Mouse (Mus musculus): ENCODE results near the gene Nptxr. TPM values are rescaled to one million over a fixed set of nuclear protein-coding genes. Genes with fewer than 3 reads are reported as not detected.

Nptxr gene
- polyA plus RNA-seq, 1 experiment from 2014 or later = 5.4 TPM

- H3K36me3 ChIP-seq = peaks cover 50% of the 10 kb centered on the region
These were observed 41.6 kb downstream of the Nptxr start for GRCm38 (mm10) chr15:79763001-79763400.

GRCm38 (mm10) chr15:79760956-79761355 is 43.6 kb downstream of the Nptxr start:
- 82% methylated on average over 6 of the region's 6 CpGs for WGBS
- Histone ChIP-seq H3K9me3 (no peaks in the 10 kb centered on the region), H3K4me3 (no peak overlapping the region), H3K27me3 (no peaks in the 10 kb centered on the region), H3K4me2 (no peak overlapping the region), H3K36me3 (peaks cover 50% of the 10 kb centered on the region), H3K9ac (no peak overlapping the region), H3K27ac (no peak overlapping the region), H3K4me1 (peaks cover 9% of the 10 kb centered on the region)
- ATAC-seq (ENCODE audit: insufficient number of reproducible peaks, insufficient read depth, low FRiP score, low TSS enrichment, low read depth) = no peak

More at GRCm38 (mm10) chr15:79763001-79763400, 41.6 kb downstream of the Nptxr start:
- no peaks in the 10 kb centered on the region for H3K4me1 ChIP-seq
- H3K4me3 ChIP-seq = no peak overlapping the region
- H3K9me3 ChIP-seq = no peaks in the 10 kb centered on the region
- no peaks in the 10 kb centered on the region for H3K27me3 ChIP-seq
- H3K27ac ChIP-seq = no peak overlapping the region
- ATAC-seq (ENCODE audit: insufficient number of reproducible peaks, insufficient read depth, low FRiP score, low TSS enrichment, low read depth) = no peak
- H3K4me2 ChIP-seq = no peak overlapping the region
- WGBS = 89% methylated on average over 9 of the region's 9 CpGs
- no peak overlapping the region for H3K9ac ChIP-seq

GRCm38 (mm10) chr15:79757118-79757517 is 47.4 kb downstream of the Nptxr start:
- Histone ChIP-seq H3K4me1 (peaks cover 12% of the 10 kb centered on the region), H3K9me3 (no peaks in the 10 kb centered on the region), H3K27me3 (no peaks in the 10 kb centered on the region), H3K4me3 (no peak overlapping the region), H3K27ac (peak overlapping the region; percentile 51), H3K4me2 (no peak overlapping the region), H3K36me3 (peaks cover 14% of the 10 kb centered on the region), H3K9ac (no peak overlapping the region)
- no peak for ATAC-seq (ENCODE audit: insufficient number of reproducible peaks, insufficient read depth, low FRiP score, low TSS enrichment, low read depth)
- WGBS = 88% methylated on average over 3 of the region's 3 CpGs

- no peaks in the 10 kb centered on the region for H3K27me3 ChIP-seq
- no peaks in the 10 kb centered on the region for H3K9me3 ChIP-seq
- peaks cover 5% of the 10 kb centered on the region for H3K36me3 ChIP-seq
- 51% methylated on average over 8 of the region's 8 CpGs for WGBS
- H3K27ac ChIP-seq = peak overlapping the region; percentile 51
- H3K4me1 ChIP-seq = peaks cover 12% of the 10 kb centered on the region
- peak overlapping the region; percentile 49; the same call in 1 of the 2 replicates for H3K9ac ChIP-seq
- no peak overlapping the region for H3K4me3 ChIP-seq
- no peak overlapping the region for H3K4me2 ChIP-seq
- ATAC-seq (ENCODE audit: insufficient number of reproducible peaks, insufficient read depth, low FRiP score, low TSS enrichment, low read depth) = no peak
These were observed 48.5 kb downstream of the Nptxr start for GRCm38 (mm10) chr15:79755977-79756625.

GRCm38 (mm10) chr15:79755176-79755575 is 49.4 kb downstream of the Nptxr start:
- Histone ChIP-seq H3K27ac (no peak overlapping the region), H3K27me3 (no peaks in the 10 kb centered on the region), H3K4me1 (peaks cover 12% of the 10 kb centered on the region), H3K36me3 (no peaks in the 10 kb centered on the region), H3K4me2 (no peak overlapping the region), H3K9me3 (no peaks in the 10 kb centered on the region), H3K9ac (no peak overlapping the region), H3K4me3 (no peak overlapping the region)
- 79% methylated on average over 4 of the region's 4 CpGs for WGBS
- ATAC-seq (ENCODE audit: insufficient number of reproducible peaks, insufficient read depth, low FRiP score, low TSS enrichment, low read depth) = no peak

GRCm38 (mm10) chr15:79753873-79754272 is 50.7 kb downstream of the Nptxr start:
- peak overlapping the region; percentile 33; the same call in 1 of the 2 replicates for H3K9ac ChIP-seq
- no peak overlapping the region for H3K4me3 ChIP-seq
- WGBS = 44% methylated on average over 4 of the region's 4 CpGs
- ATAC-seq (ENCODE audit: insufficient number of reproducible peaks, insufficient read depth, low FRiP score, low TSS enrichment, low read depth) = no peak
- H3K9me3 ChIP-seq = no peaks in the 10 kb centered on the region
- H3K4me2 ChIP-seq = no peak overlapping the region
- H3K36me3 ChIP-seq = no peaks in the 10 kb centered on the region
- peaks cover 12% of the 10 kb centered on the region for H3K4me1 ChIP-seq
- H3K27me3 ChIP-seq = no peaks in the 10 kb centered on the region
- H3K27ac ChIP-seq = no peak overlapping the region

GRCm38 (mm10) chr15:79753420-79753752 is 51.2 kb downstream of the Nptxr start:
- ATAC-seq (ENCODE audit: insufficient number of reproducible peaks, insufficient read depth, low FRiP score, low TSS enrichment, low read depth) = no peak
- Histone ChIP-seq H3K4me2 (no peak overlapping the region), H3K4me3 (no peak overlapping the region), H3K27me3 (no peaks in the 10 kb centered on the region), H3K9ac (no peak overlapping the region), H3K36me3 (no peaks in the 10 kb centered on the region), H3K27ac (no peak overlapping the region), H3K4me1 (peaks cover 12% of the 10 kb centered on the region), H3K9me3 (no peaks in the 10 kb centered on the region)
- 82% methylated on average over 3 of the region's 3 CpGs for WGBS

GRCm38 (mm10) chr15:79752742-79753419 is 51.7 kb downstream of the Nptxr start:
- Histone ChIP-seq H3K4me3 (no peak overlapping the region), H3K9ac (no peak overlapping the region), H3K9me3 (no peaks in the 10 kb centered on the region), H3K4me2 (no peak overlapping the region), H3K27ac (no peak overlapping the region), H3K27me3 (no peaks in the 10 kb centered on the region), H3K36me3 (no peaks in the 10 kb centered on the region), H3K4me1 (peaks cover 12% of the 10 kb centered on the region)
- 20% methylated on average over 11 of the region's 11 CpGs for WGBS
- ATAC-seq (ENCODE audit: insufficient number of reproducible peaks, insufficient read depth, low FRiP score, low TSS enrichment, low read depth) = 0 out of 2 replicates have a peak, but pooled peaks have one; percentile 23

- Histone ChIP-seq H3K4me3 (no peak overlapping the region), H3K27ac (no peak overlapping the region), H3K9ac (0 out of 2 replicates have a peak overlapping the region, but pooled peaks have one; percentile 36), H3K4me1 (peaks cover 9% of the 10 kb centered on the region), H3K9me3 (no peaks in the 10 kb centered on the region), H3K27me3 (no peaks in the 10 kb centered on the region), H3K36me3 (no peaks in the 10 kb centered on the region), H3K4me2 (no peak overlapping the region)
- 78% methylated on average over 17 of the region's 17 CpGs for WGBS
- no peak for ATAC-seq (ENCODE audit: insufficient number of reproducible peaks, insufficient read depth, low FRiP score, low TSS enrichment, low read depth)
These were observed 52.8 kb downstream of the Nptxr start for GRCm38 (mm10) chr15:79751772-79752171.

- H3K9me3 ChIP-seq = no peaks in the 10 kb centered on the region
- peaks cover 3% of the 10 kb centered on the region; the same call in 1 of the 2 replicates for H3K4me1 ChIP-seq
- no peaks in the 10 kb centered on the region for H3K36me3 ChIP-seq
- H3K4me3 ChIP-seq = no peak overlapping the region
- no peak overlapping the region for H3K4me2 ChIP-seq
- no peak overlapping the region for H3K27ac ChIP-seq
- no peaks in the 10 kb centered on the region for H3K27me3 ChIP-seq
- WGBS = 88% methylated on average over 8 of the region's 8 CpGs
- ATAC-seq (ENCODE audit: insufficient number of reproducible peaks, insufficient read depth, low FRiP score, low TSS enrichment, low read depth) = no peak
- no peak overlapping the region for H3K9ac ChIP-seq
These were observed 54.3 kb downstream of the Nptxr start for GRCm38 (mm10) chr15:79750266-79750665.

GRCm38 (mm10) chr15:79749162-79749561 is 55.4 kb downstream of the Nptxr start:
- ATAC-seq (ENCODE audit: insufficient number of reproducible peaks, insufficient read depth, low FRiP score, low TSS enrichment, low read depth) = no peak
- Histone ChIP-seq H3K27me3 (no peaks in the 10 kb centered on the region), H3K4me2 (no peak overlapping the region), H3K36me3 (no peaks in the 10 kb centered on the region), H3K27ac (no peak overlapping the region), H3K4me3 (no peak overlapping the region), H3K9me3 (no peaks in the 10 kb centered on the region), H3K4me1 (peaks cover 3% of the 10 kb centered on the region; the same call in 1 of the 2 replicates), H3K9ac (no peak overlapping the region)
- WGBS = 88% methylated on average over 7 of the region's 7 CpGs

GRCm38 (mm10) chr15:79747998-79748397 is 56.6 kb downstream of the Nptxr start:
- no peak overlapping the region for H3K27ac ChIP-seq
- H3K4me1 ChIP-seq = peaks cover 3% of the 10 kb centered on the region; the same call in 1 of the 2 replicates
- whole genome bisulfite sequencing = 55% methylated on average over 11 of the region's 11 CpGs
- no peak for ATAC-seq (ENCODE audit: insufficient number of reproducible peaks, insufficient read depth, low FRiP score, low TSS enrichment, low read depth)
- H3K9me3 ChIP-seq = no peaks in the 10 kb centered on the region
- H3K4me2 ChIP-seq = no peak overlapping the region
- H3K27me3 ChIP-seq = no peaks in the 10 kb centered on the region
- H3K36me3 ChIP-seq = no peaks in the 10 kb centered on the region
- H3K4me3 ChIP-seq = no peak overlapping the region
- no peak overlapping the region for H3K9ac ChIP-seq

Data from embryonic facial prominence, embryonic 13.5 days (tissue).